Mouse (Mus musculus) frontal cortex, postnatal 36 days (tissue): ENCODE results near the gene Bud31.
A peak's percentile ranks its signal among the peaks of the same experiment; 100 is the strongest.
"Not testable (repeated sequence)": the region's sequence is repeated elsewhere in the genome, so short reads cannot be mapped to it uniquely, and the experiment has no call there.

ENCODE experiments used
- DNase-seq, 2 experiments: peaks; one replicate each; pipeline ENCODE4 v3.0.0; 2022; ENCODE audit warnings: low spot score in 2 of 2

Bud31 gene

DNA sequence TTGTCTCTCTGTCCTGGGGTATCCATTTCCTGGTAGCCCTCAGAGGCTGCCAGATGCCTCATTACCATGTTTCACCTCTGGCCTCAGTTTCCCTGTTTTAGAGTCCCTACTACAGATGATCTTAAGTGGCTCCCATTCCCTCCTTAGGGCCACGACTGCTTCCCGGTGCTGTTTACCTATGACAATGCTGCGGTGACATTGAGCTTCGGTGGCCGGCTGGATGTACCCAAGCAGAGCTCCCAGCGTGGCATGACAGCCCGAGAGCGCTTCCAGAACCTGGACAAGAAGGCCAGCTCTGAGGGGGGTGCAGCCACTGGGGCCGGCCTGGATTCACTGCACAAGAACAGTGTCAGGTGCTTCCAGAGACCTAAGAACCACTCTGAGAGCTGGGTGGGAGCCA, 13.6 kb upstream of the Bud31 start:
- DNase-seq = no peak

DNA sequence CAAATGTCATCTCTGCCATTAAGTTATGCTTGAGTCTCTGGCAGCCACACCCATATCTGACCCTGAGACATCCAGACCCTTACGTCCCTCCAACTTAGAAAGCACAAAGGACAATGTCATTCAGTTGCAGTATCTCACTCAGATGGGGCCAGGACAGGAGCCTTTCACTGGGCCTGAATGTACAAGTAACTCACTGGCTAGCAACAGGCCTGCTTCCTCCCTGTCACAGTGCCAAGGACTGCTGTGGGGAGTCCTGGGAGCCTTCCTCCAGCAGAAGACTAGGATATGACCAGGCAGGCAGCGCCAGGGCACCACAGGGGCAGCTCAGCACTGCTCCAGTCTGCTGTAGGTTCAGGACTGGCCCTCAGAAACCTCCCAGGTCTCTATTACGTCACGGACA, 11.0 kb upstream of the Bud31 start:
- DNase-seq = no peak

DNA sequence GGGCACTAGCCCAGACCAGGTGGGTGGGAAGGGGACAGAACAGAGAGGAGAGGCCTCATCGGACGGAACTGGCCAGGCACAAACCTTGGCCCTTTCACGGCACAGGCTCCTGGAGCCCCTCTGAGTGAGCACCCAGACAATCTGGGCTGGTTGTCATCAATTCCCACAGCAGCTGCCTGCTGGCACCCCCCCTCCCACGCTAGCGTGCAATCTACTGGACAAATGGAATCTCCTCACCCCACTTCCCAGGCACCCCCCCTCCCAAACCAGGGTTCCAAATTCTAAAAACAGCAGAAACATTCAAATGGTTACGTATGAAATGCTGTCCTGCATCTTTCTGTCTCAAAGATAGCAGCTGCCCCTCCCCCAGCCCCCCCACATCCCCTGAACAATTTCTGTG, 10.4 kb upstream of the Bud31 start:
- not testable (repeated sequence) for DNase-seq

DNA sequence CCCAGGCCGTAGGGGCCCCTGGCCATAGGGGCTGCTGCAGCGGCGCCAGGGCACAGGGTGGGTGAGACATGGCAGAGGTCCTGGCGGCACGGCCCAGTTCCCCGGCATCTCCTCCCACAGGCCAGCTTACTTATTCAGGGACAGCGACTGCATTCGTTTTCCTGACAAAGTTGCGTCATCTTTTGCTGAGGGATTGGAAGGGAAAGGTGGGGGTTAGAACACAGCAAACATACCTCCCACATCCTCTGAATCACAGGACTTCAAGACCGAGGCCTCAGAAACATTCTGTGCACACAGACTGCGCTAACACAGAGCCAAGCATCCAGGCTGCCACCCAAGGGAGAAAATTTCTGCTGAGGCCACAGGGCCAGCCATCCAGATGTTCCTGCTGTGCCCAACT, 10.0 kb upstream of the Bud31 start:
- peak; percentile 71 to 73 for DNase-seq

DNA sequence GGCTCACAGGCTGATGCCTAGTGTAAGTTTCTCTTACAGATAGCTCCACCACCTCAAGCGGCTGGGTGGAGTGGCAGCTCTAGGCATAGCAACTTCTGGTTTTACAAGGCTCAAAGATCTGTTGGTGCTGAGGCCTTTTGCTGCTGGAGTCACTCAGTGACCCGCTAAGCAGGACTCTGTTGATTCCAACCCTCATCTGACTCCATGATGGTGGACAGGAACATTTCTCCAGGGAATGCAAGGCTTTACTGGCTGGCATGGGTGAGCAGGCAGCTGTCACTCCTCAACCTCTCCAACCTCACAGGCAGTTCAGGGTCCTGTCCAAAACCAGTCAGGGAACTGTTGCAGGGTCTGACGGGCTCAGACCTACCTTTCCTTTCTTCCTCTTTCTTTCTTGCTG, 9.2 kb upstream of the Bud31 start:
- no peak for DNase-seq

DNA sequence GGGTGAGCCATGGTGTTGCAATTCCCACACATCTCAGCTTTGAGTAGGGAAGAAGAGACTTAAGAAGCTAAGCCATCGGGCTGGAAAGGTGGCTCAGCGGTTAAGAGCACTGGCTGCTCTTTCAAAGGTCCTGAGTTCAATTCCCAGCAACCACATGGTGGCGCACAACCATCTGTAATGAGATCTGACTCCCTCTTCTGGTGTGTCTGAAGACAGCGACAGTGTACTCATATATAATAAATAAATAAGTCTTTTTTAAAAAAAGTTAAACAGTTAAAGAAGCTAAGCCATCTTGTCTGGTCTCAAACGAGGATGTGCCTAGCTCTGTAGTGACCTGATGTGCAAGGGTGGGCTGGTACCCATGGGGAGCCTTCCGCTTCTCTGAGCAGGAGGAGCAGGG, 6.9 kb upstream of the Bud31 start:
- DNase-seq = not testable (repeated sequence)

DNA sequence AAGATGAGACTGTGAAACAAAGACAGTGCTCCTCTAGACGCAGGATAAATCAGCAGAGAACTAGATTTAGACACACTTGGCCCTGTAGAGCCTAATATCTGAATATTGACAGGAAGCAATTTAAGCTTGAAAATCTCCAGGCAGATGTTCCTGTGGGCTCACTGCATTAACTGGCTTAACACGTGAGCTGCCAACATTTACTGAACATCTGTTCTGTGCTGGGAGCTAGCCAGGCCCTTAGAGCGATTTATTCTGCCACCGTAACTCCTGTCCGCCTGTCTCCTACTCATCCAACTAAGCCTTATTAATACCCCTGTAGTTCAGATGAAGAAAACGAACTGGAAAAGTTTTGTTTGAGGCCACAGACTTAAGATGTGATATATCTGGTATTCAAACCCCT, 1.3 kb upstream of the Bud31 start:
- no peak for DNase-seq

DNA sequence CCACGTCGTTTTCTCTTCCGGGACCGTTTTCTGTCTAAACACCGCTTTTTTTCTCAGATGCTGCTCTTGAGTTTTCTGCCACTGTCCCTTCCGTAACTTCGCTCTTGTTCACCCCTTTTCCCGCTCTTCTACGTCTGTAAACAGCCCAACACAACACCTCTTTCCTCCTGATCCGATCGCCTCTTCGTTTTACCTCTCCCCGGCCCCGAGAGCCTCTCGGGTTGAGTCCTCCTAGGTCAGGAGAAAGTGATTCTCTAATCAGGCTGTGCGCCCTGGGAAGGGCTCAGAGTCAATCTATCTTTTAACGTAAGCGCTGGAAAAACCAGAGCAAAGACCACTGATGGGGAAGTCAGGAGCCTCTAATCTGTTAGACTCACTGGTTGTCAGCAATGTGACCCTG, 449 bp downstream of the Bud31 start:
- DNase-seq = no peak

DNA sequence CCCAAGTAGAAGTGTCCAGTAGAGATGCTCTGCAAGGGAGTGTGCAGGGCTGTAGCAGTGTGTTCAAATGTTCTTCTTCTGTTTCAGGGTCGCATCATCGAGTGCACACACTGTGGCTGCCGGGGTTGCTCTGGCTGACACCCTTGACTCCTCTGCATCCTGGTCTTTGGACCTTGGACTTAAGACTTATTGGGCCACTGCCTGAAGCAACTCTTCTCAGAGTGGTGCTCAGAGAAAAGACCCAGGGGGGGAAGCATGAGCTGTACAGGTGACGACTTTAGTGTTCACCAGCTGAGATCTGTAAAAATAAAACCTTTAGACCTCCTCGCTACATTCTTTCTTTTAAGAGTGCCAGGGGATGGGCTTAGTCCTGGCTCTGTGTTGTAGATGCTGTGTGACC, 7.6 kb downstream of the Bud31 start:
- no peak for DNase-seq

DNA sequence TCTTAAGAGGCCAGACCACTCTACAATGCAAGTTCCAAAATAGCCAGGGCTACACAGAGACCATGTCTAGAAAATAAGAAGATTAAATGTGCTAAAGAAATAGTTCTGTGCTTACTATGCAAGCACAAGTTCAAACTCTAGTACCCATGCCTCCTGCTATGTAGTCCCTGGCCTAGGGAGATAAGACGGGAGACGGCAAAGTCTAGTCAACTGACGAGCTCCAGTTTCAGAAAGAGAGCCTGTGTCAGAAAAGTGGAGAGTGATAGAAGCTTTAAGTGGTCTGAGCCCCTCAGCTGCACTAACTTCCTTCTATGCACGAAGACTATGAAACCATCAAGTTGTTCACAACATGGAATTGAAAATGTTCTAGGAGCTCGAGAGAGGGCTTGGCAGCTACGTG, 9.1 kb downstream of the Bud31 start:
- no peak for DNase-seq

DNA sequence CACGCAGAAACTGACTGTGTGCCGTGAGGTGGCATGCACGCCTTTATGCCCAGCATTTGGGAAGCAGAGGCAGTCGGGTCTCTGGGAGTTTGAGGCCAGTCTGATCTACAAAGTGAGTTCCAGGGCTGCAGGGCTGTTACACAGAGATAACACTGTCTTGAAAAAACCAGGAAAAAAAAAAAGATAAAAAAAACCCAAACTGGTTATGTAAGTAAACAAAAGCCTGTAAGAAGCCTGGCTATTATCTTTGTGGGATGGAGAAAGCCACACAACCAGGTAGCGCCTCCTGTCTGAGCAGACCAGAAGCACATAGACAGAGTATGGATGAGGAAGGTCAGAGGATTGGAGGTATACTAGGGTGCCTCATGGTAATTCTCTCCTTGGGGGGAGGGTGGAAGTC, 12.5 kb downstream of the Bud31 start:
- DNase-seq = no peak

DNA sequence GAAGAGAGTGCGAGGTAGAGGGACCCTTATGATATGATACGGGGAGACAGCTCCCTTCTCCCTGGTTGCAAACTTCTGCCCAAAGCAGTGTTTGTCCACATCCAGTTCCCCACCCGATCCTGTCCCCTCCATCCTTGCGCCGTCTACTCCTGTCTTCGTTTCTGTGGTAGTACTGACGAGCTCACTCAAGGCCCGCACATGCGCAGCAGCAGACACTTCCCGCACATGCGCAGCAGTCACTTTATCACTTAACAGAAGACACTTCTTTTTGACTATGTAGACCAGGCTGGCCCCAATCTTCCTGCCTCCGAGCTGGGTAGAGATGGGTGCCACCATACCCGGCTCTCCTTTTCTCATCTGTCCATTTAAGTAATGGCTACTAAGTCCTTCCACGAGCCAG, 21.2 kb downstream of the Bud31 start:
- DNase-seq = no peak

DNA sequence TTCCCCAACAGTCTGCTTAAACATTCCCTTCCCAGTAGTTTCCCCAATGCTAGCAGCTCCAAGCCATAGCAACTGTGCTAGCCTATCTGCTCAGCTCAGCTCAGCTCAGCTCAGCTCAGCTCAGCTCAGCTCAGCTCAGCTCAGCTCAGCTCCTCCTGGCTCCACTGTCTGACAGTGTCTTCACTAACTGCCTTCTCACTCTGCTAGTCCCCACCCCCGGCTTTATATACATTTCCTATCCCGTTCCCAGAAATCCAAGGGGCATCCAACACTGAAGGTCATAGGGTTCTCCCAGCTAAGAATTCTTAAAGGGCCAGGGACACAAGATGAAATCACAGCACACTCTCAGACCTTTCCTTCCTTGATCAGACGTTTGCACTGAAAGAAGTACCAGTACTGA, 24.5 kb downstream of the Bud31 start:
- DNase-seq = no peak

DNA sequence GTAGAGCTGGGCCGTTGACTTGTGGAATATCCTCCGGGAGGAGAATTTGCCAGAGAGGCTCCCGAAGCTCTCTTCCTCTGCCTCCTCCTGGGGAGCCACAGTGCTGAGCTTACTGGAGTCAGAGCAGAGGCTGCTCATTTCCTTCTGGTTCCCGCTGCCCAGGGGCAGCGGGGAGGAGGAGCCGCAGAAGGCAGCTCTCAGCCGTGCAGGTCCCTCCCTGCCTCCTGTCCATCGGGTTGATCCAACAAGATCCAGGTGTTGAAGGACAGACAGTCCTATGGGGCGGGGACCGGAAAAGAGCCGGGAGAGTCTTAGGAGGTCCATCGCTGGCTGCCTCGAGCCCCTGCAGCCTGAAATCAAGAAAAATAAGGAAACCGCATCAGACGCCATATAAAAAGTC, 25.0 kb downstream of the Bud31 start:
- DNase-seq = no peak

DNA sequence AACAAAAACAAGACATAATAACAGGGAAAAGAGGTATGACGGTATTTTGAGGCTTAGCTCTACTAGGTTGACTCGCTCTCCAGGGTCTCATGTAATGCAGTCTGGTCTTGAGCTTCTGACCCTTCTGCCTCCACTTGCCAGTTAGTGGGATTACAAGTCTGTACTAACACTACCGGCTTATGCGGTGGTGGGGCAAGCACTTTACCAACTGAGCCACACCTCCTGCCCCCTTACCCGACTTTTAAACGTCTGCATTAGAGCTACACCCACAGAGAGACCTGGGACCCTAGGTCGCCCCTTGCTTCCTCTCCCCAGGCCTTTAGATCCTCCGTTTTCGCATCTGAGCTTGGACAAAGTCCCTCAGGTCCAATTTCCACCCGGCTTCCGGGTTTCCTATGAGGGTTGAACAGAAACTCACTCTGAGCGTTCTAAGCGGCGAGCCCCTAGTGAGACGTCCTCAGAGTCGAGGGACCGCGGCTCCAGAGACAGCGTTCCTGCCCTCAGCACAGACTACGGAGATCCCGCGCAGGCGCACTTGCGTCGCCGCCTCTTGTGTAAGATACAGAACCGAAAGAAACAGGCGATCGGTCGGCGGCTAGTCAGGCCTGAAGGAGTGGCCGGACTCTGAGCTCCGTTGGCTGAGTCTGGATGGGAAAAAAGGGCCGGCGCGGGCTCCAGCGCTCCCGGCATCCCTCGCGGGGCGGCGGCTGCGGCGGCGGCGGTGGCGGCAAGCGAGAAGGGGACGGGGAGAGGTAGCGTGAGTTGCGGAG, 26.6 kb downstream of the Bud31 start, which contains the start of the genes Ptcd1 and Cpsf4:
Ptcd1 (minus strand) TSS at position 573 of the 770 bp plus-strand sequence.
Cpsf4 (plus strand) TSS at position 678 of the 770 bp plus-strand sequence.
- peak; percentile 99 for DNase-seq

DNA sequence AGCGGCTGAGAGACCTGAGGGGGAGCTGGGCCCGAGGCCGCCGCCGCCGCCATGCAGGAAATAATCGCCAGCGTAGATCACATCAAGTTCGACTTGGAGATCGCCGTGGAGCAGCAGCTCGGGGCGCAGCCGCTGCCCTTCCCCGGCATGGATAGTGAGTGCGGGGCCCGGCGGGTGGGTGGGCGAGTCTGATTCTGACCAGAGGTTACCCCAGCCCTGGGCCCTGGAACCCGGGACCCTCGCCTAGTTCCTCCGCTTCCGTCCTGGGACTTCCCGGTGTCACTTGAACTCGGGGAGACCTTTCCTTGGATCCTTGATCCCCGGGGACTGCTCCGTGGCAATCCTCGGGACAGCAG, 27.1 kb downstream of the Bud31 start:
- no peak for DNase-seq

DNA sequence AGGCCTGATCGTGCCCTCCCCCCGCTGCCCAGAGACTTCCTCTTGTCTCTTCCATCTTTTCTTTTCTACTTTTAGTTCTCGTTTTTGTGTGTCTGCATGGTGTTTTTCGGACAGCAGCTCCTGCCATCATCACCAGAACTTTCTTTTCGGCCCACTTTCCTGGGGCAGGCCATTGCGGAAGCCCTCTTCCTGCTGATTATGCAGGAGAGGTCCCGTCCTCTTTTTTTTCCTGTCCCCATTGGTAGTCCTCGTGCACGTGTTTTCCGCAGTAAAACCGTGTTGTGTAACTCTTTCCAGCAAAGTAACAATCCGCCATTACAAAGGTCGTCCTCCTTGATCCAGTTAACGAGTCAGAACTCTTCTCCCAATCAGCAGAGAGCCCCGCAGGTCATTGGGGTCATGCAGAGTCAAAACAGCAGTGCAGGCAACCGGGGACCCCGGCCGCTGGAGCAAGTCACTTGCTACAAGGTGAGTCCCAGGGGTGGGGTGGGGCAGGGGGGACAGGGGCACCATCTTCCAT, 38.4 kb downstream of the Bud31 start:
- DNase-seq = no peak

DNA sequence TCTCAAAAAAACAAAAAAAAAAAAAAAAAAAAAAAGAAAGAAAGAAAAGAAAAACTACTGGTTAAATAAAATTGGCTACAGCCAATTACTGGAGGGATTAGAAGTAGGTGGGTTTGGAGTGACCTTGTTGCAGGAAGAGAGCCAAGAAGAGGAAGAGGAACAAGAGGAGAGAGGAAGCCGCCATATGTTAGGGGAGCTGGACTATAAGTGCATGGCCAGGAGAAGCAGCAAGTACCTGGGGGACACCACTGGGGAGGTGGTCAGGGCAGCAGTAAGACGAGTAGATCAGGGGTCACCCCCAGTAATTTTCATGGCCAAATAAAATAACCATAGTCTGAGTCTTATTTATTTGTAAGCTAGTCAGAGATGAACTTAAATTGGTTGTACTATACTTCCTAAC, 45.1 kb downstream of the Bud31 start:
- no peak for DNase-seq

DNA sequence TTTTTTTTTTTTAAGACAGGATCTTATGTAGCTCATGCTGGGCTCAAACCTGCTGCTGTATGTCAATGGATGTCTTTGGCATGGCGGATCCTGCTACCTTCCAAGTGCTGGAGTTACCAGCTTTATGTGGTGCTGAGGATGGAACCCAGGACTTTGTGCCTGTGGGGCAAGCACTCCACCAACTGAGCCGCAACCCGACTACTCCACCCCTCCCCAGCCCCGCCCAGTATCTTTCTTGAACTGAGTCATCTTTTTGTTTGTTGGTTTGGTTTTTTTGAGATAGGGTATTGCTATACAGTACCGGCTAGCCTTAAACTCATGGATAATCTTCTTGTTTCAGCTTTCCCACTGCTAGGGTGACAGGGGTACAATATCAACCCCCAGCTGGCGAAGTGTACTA, 49.3 kb downstream of the Bud31 start:
- no peak for DNase-seq

DNA sequence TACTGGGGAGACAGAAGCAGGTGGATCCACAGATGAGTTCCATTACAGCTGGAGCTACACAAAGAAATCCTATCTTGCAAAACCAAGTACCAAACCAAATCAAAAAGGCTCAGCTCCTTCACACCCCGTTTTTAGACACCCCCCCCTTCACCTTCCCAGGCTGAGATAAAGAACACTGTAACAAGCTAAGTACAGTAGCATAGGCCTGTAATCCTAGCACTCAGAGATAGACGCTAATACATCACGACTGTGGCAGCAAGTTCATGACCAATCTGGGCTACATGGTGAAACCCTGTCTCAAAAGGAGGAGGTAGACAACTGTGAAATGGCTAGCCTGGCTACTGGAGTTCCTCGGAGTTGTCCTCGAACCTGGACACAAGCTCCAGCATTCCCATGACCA, 50.2 kb downstream of the Bud31 start:
- no peak for DNase-seq

DNA sequence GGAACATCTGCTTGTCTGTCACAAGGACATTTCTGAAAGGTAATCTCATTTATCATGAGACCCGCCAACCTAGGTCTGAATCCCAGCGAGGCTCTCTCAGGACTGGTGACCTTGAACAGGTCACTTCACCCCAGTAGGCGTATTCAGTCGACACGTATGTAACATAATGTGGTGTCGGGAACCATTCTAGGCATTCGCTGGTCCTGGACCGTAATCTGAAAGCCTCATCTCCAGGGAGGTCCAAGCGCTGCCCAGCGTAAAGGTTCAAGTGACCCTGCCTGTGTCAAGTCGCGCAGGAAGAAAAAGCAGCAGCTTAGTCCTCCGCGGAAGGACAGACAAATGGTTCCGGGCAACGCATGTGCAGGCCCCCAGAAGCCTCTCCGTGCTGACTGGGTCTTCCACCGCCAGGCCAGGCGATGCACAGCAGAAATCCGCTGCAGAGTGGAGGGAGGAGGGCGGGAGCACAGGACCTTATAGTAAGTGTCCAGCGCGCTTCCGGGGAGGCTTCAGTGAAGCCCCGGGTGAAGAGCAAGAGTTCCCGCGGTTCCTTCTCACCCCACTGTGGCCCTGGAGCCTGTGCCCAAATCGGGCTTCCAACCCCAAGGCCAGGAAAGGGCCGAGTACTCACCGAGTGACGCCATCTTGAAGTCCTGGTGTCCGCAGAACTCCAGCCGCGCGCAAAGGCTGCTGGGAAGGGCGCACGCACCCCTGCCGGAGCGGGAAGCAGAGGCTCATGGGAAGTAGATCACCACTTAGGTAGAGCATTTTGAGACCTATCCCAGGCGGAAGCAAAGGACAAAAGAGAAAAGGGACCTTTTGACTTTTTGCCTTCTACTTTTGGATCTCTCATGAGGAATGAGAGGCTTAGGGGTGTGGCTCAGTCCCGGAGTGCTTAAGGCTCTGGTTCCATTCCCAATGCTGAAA, 51.0 kb downstream of the Bud31 start:
- peak; percentile 93 to 94 for DNase-seq

DNA sequence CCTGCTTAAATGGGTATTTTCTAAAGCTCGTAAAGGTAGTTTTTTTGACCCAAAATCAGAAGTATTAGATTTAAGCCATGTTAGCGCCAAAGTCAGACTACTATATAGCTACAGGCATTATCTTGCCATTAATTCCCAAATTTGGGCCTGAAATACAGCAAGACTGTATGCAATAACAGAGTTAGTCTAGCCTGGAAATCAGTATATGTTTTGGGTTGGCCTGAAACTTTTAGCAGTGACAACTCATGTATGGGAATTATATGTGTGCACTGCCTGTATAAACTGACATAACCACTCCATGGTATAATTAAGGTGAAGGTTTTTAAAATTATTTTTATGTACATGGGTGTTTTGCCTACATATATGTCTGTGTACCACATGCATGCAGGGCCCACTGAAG, 51.8 kb downstream of the Bud31 start, which contains the start of gene Atp5j2:
Atp5j2 (minus strand) TSS at position 101 of the 400 bp plus-strand sequence.
- no peak for DNase-seq
